Mouse (Mus musculus) bone marrow macrophage, adult 2 months (primary cell): ENCODE results near the gene Fbxo3. TPM values are rescaled to one million over a fixed set of nuclear protein-coding genes. Genes with fewer than 3 reads are reported as not detected.
A peak's percentile ranks its signal among the peaks of the same experiment; 100 is the strongest.
"Not testable (repeated sequence)": the region's sequence is repeated elsewhere in the genome, so short reads cannot be mapped to it uniquely, and the experiment has no call there.

Source experiments
- H3K27ac ChIP-seq: 2 replicates; pipeline ENCODE4 v1.5.1; 2012; ENCODE audit warnings: low read depth, low read length; ENCODE audit not compliant: insufficient read depth
- H3K4me1 ChIP-seq: 2 replicates; pipeline ENCODE4 v1.6.1; 2012; ENCODE audit warnings: low read length; ENCODE audit not compliant: control insufficient read depth, insufficient read depth
- H3K4me3 ChIP-seq: 2 replicates; pipeline ENCODE4 v1.5.1; 2012; ENCODE audit warnings: mild to moderate bottlenecking, low read length, moderate library complexity; ENCODE audit not compliant: insufficient read depth
- CTCF ChIP-seq: IDR thresholded peaks from 2 replicates; pipeline ENCODE4 v1.5.1; 2012; ENCODE audit warnings: low read depth, mild to moderate bottlenecking, low read length, moderate library complexity
- POLR2A ChIP-seq: IDR thresholded peaks from 2 replicates; pipeline ENCODE4 v1.6.1; 2012; ENCODE audit warnings: mild to moderate bottlenecking, low read depth, low read length, borderline replicate concordance
- polyA plus RNA-seq: library from polyadenylated mRNA; stranded (reverse); fragments of >200 nt; gene quantifications from 2 replicates; pipeline ENCODE4 v1.2.4, GENCODE M21; 2012; ENCODE audit not compliant: missing spikeins, insufficient read depth, insufficient read length

The Fbxo3 gene
- polyA plus RNA-seq, result 43.2 and 44.3 TPM in 2 replicates

DNA sequence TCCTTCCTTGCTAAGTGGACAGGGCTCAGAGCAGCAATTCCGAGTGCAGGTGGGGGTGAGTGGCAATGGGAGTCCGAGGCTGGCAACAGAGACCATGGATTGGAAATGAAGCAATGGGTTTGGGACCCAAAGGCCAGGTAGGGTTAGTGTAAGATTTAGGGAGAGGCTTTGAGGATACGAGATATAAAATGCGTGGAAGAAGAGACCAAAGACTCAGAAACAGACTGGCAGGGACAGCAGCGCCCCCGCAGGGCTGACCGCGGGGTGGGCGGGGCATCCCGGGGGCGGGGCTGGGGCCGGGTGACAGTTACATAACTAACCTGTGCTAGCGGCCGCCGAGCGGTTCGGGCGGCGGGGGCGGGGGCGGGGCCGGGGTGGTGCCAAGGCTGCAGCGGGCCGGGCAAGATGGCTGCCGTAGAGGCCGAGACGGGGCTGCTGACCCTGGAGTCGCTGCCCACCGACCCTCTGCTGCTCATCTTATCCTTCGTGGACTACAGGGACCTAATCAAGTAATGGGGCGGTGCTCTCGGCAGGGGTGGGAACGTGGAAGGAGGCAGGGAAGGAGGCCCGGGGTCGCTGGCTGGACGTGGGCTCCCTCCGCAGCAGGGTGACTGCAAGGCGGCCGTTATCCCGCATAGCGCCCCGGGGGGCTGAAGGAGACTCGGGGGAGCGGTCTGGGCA lies at the start of gene Fbxo3:
Gene Fbxo3, plus strand, starts transcription at position 264 of the 681 bp plus-strand sequence.
- peaks cover 5% of the 10 kb centered on the region for H3K4me1 ChIP-seq
- peak within 1 kb of the TSS; percentile 94 for H3K4me3 ChIP-seq
- TF ChIP-seq CTCF (peak; percentile 23; the same call in 1 of the 2 replicates), POLR2A (0 out of 2 replicates have a peak, but pooled peaks have one; percentile 39)
- peak within 1 kb of the TSS; percentile 29 for H3K27ac ChIP-seq

DNA sequence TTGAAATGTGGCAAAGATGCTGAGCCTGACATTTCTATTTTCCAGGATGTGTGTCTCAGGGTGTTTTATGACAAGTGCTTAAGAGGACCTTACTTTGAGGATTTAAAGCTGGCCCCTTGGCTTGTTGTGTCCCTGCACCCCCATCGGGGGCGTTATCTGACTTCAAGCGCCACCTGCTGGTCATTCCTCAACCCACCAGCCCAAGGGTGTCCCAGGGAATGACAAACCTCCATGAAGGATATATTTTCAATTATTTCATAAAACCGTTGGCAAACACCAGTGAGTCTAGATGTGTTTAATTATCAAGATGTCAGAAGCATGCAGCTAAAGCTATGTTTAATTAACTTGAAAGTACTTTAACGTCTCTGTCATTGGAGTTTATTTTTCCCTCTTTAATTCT lies 45.3 kb upstream of the Fbxo3 start:
- TF ChIP-seq POLR2A (no peak), CTCF (peak; percentile 87)
- Histone ChIP-seq H3K27ac (no peak overlapping the region), H3K4me1 (no peaks in the 10 kb centered on the region), H3K4me3 (no peak overlapping the region)

DNA sequence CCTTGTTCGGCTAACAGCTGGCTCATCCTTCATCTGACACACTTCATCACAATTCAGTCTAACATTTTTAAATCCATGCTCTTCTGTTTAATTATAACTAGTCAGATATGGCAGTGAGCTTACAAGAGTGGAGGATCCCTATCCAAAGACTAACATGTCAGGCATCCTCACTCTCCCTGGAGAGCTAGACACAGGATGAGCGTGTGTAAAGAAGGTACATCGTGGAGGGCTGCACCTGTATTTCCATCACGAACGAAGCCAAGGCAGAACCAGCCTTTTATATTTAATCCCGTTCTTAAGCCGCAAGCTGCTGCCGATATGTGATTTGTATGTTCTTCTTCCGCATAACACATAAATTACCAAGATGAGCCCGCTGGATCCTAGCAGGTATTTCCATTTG lies 44.4 kb upstream of the Fbxo3 start:
- TF ChIP-seq CTCF (no peak), POLR2A (no peak)
- Histone ChIP-seq H3K4me3 (no peak overlapping the region), H3K4me1 (no peaks in the 10 kb centered on the region), H3K27ac (no peak overlapping the region)

DNA sequence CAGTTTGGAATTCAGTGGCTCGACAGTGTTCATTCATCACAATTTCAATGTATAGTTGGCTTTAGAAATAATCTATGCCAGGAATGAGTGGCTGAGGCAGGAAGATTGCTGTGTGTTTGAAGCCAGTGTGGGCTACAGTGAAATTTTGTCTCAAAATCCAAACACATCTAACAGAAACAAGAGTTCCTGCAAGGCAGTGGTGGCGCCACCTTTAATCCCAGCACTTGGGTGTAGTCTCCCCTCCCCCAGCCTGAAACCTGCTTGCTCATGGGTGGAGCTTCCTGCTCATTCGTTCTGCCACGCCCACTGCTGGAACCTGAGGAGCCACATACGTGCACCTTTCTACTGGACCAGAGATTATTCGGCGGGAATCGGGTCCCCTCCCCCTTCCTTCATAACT lies 39.9 kb upstream of the Fbxo3 start:
- not testable (repeated sequence) for H3K4me3 ChIP-seq, H3K4me1 ChIP-seq, H3K27ac ChIP-seq

DNA sequence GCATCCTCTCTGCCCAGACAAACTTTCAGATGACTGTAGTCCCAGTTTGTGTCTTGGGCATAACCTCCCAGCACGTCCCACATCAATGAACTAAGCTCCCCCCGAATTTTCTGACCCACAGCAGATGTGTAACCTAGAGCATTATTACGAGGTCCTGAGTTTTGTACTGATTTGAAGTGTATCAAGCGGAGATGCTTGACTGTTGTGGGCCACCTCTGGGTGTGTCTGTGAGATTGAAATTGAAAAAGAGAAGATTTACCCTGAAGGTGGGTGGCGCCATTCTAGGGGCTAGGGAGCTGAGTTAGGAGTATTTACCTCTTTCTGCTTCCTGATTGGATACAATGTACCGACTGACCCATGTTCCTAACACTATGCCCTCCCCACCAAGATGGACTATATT lies 37.8 kb upstream of the Fbxo3 start:
- Histone ChIP-seq H3K4me1 (no peaks in the 10 kb centered on the region), H3K4me3 (no peak overlapping the region), H3K27ac (no peak overlapping the region)
- TF ChIP-seq CTCF (no peak), POLR2A (no peak)

DNA sequence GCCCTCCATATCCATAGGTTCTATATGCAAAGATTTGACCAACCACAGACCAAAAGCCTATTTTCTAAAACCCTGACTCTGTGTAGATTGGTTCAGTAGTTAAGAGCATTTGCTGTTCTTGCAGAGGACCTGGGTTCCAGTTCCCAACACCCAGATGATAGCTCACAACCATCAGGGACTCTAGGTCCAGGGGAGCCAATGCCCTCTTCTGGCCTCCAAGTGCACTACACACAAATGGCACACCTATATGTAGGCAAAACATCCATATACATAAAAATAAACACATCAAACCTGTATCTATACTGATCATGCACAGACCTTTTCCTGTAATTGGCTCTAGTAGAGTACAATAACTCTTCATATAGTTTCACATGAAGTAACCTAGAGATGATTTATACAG lies 36.2 kb upstream of the Fbxo3 start:
- Histone ChIP-seq H3K4me3 (no peak overlapping the region), H3K27ac (no peak overlapping the region), H3K4me1 (no peaks in the 10 kb centered on the region)
- TF ChIP-seq POLR2A, result no peak
- TF ChIP-seq CTCF, result no peak

DNA sequence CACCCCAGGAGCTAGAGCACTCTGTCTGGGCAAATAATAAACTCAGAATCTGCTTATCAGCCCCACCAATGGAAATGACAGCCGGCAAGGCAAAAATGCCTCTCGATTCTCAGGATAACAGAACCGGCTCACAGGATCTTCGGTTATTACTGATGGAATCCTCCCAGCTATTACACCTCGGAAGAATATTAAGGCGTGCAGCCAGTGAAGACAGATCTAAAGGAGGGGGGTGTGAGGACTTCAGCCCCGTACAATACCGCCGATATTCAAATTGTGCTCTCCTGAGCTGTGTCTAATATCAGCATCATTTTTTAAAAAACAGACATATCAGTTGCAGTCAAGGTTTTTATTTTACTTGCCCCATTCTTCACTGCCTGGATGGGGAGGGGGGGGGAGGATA lies 35.4 kb upstream of the Fbxo3 start:
- TF ChIP-seq CTCF (no peak), POLR2A (no peak)
- H3K4me3 ChIP-seq, result no peak overlapping the region
- H3K4me1 ChIP-seq, result no peaks in the 10 kb centered on the region
- H3K27ac ChIP-seq, result no peak overlapping the region

DNA sequence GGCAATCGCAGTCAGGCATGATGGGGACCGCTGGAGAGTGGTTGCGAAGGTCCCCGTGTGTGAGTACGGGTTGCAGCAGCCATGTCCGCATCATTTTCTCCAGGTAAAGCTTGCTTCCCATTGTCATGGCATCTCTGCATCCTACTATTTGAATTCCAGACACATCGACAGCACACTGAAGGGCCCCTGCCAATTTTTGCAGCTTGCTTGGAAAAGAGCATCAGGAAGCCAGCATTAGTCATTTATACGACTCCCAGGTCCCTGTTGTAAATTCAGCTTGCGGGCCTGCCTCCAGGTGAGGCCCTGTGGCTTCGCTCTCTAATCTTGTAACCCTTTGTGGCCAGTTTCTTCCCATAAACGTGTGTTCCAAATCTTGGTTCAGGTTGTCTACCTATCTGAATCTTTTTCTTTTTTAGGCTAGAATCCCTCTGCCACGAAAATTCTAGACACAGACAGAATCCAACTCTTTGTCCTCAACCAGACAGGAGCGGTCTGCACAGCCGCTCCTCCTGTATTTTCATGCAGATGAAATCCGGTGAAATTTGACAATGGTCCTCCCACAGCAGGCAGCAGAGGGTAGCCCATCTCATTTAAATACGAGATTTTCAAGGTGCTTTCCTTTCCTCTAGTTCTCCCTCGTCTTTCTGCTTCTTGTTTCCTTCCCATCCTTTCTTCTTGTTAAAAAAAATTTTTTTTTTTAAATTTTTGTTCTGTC lies 34.7 kb upstream of the Fbxo3 start:
- Histone ChIP-seq H3K27ac (no peak overlapping the region), H3K4me3 (no peak overlapping the region), H3K4me1 (no peaks in the 10 kb centered on the region)
- TF ChIP-seq CTCF (no peak), POLR2A (no peak)

DNA sequence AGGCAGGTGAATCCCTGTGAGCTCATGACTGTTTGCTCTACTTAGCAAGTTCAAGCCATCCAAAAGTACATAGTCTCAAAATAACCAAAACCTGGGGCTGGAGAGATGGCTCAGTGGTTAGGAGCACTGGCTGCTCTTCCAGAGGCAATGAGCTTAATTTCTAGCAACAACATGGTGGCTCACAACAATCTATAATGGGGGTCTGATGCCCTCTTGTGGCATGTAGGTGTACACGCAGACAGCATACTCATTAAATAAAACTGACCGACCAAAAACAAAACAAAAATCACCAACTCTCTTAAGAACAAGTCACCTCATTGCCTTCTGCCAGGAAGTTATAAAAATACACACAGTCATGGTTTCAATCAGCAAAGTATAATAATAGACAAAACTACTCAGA lies 26.4 kb upstream of the Fbxo3 start:
- Histone ChIP-seq H3K4me1 (no peaks in the 10 kb centered on the region), H3K4me3 (no peak overlapping the region), H3K27ac (no peak overlapping the region)
- TF ChIP-seq CTCF (no peak; the same call in 1 of the 2 replicates), POLR2A (no peak)

DNA sequence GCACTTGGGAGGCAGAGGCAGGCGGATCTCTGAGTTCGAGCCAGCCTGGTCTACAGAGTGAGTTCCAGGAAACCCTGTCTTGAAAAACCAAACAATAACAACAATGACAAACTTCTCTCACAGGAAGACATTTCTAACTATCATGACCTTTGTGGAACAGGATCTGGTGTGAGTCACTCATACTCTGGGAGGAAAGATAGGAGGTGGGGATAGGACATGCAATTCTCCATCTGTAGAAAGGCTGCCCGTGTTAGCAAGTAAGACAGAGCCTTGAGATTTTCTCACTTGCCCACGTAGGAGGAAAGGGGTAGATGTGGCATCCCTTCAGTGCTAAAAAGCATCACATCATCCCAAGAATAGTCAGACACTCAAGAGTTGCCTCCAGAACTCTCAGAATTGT lies 25.7 kb upstream of the Fbxo3 start:
- TF ChIP-seq POLR2A (no peak), CTCF (no peak)
- H3K4me1 ChIP-seq, result no peaks in the 10 kb centered on the region
- H3K27ac ChIP-seq, result no peak overlapping the region
- H3K4me3 ChIP-seq, result no peak overlapping the region
